Mouse (Mus musculus) stomach, embryonic 14.5 days (tissue): Measurements from ENCODE around the gene Iqcg. TPM values are rescaled to one million over a fixed set of nuclear protein-coding genes. Genes with fewer than 3 reads are reported as not detected.

Source experiments
- microRNA counts: library from miRNA; unstranded; fragments of <30 nt; microRNA quantifications from one replicate; lab custom pipeline; 2016
- microRNA-seq: library from miRNA; unstranded; fragments of <30 nt; microRNA quantifications from one replicate; pipeline ENCODE4, GENCODE M21; 2016
- polyA plus RNA-seq: library from polyadenylated mRNA; unstranded; fragments of >200 nt; fragmentation: Nextera tagmentation; extraction: Ambion mirVana; gene quantifications from 2 replicates; pipeline ENCODE4 v1.2.1, GENCODE M21; 2014

Iqcg gene
- polyA plus RNA-seq, 1 experiment from 2014 or later: 2.7 TPM

MicroRNA genes within 50 kb of the gene (microRNA counts, 519-probe panel; counts per million panel counts)
- microRNA mmu-miR-1947 (lab: Ali Mortazavi, UCI): not detected

Small RNA genes lying within 50 kb of the gene (microRNA-seq; reads per million reads assigned to microRNA genes)
- gene Gm22231 (not detected), gene Mir1947 (3.6 reads per million, percentile 8 among the genes with 10 or more reads in this experiment)

Other genes with a start within 250 kb of the Iqcg start
- gene Smbd1, start 245.7 kb downstream of the Iqcg start, polyA plus RNA-seq: not detected in 2 replicates
- gene Fyttd1, start 178.7 kb downstream of the Iqcg start, polyA plus RNA-seq: 132 and 137 TPM in 2 replicates
- 17.8 and 18.8 TPM in 2 replicates for gene Rubcn, start 178.5 kb downstream of the Iqcg start, polyA plus RNA-seq
- gene Lrch3, start 142.1 kb downstream of the Iqcg start, polyA plus RNA-seq: 31.1 and 34.1 TPM in 2 replicates
- 1,070 and 1,136 TPM in 2 replicates for gene Rpl35a, start 235 bp upstream of the Iqcg start, polyA plus RNA-seq
- 3.5 and 4.1 TPM in 2 replicates for gene Lmln, start 6.3 kb upstream of the Iqcg start, polyA plus RNA-seq
- 18.2 and 19.1 TPM in 2 replicates for gene Osbpl11, start 128.9 kb upstream of the Iqcg start, polyA plus RNA-seq
- 79.6 and 82.7 TPM in 2 replicates for gene Snx4, start 195.2 kb upstream of the Iqcg start, polyA plus RNA-seq